Mouse (Mus musculus): ENCODE measurements around the gene Zfp784. TPM values are rescaled to one million over a fixed set of nuclear protein-coding genes. Genes with fewer than 3 reads are reported as not detected.

Gene Zfp784
- polyA plus RNA-seq, 1 experiment: 2.3 TPM

DNA sequence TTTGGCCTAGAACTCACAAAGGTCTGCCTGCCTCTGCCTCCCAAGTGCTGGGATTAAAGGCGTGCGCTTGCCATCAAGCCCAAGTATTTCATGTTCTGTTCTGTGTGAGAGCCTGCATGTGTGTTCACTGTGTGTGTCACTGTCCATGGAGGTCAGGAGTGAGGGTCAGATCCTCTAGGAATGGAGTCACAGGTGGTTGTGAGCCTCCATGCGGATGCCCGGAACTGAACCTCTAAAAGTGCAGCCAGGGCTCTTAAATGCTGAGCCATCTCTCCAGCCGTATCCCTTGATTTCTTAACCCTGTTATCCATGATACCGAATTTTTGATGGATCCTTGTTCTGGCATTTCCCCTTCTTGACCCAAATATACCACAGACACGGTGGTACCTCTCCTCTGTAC lies 1.2 kb downstream of the Zfp784 start:
- no peak for TF ChIP-seq CTCF (IDR thresholded peaks at IDR 0.05; ENCODE audit: control insufficient read depth, insufficient read depth, low read length)
- no peak for TF ChIP-seq POLR2A (IDR thresholded peaks at IDR 0.05; ENCODE audit: borderline replicate concordance, control insufficient read depth, low read depth, low read length)
- Histone ChIP-seq H3K27ac (ENCODE audit: control insufficient read depth, insufficient read depth, low read depth, low read length, poor library complexity) (no peak overlapping the region), H3K4me3 (replicated peaks; ENCODE audit: control insufficient read depth, low read depth, low read length) (no peak overlapping the region), H3K4me1 (ENCODE audit: control insufficient read depth, insufficient read depth, low read length) (peaks cover 2% of the 10 kb centered on the region)
- 91% methylated on average over 7 of the region's 7 CpGs for WGBS

- WGBS: 88% methylated on average over 9 of the region's 9 CpGs
- no peak for TF ChIP-seq CTCF (IDR thresholded peaks at IDR 0.05; ENCODE audit: control insufficient read depth, insufficient read depth, low read length)
- no peak for TF ChIP-seq POLR2A (IDR thresholded peaks at IDR 0.05; ENCODE audit: borderline replicate concordance, control insufficient read depth, low read depth, low read length)
- Histone ChIP-seq H3K4me3 (replicated peaks; ENCODE audit: control insufficient read depth, low read depth, low read length) (no peak overlapping the region), H3K27ac (ENCODE audit: control insufficient read depth, insufficient read depth, low read depth, low read length, poor library complexity) (no peak overlapping the region), H3K4me1 (ENCODE audit: control insufficient read depth, insufficient read depth, low read length) (peaks cover 2% of the 10 kb centered on the region)
Observed at GRCm38 (mm10) chr7:5036136-5036535, 2.1 kb downstream of the Zfp784 start.

GRCm38 (mm10) chr7:5035628-5036027 lies 2.6 kb downstream of the Zfp784 start:
- Histone ChIP-seq H3K27ac (ENCODE audit: control insufficient read depth, insufficient read depth, low read depth, low read length, poor library complexity) (no peak overlapping the region), H3K4me3 (replicated peaks; ENCODE audit: control insufficient read depth, low read depth, low read length) (no peak overlapping the region), H3K4me1 (ENCODE audit: control insufficient read depth, insufficient read depth, low read length) (peaks cover 2% of the 10 kb centered on the region)
- WGBS: 91% methylated on average over 17 of the region's 17 CpGs
- TF ChIP-seq POLR2A (IDR thresholded peaks at IDR 0.05; ENCODE audit: borderline replicate concordance, control insufficient read depth, low read depth, low read length) (no peak), CTCF (IDR thresholded peaks at IDR 0.05; ENCODE audit: control insufficient read depth, insufficient read depth, low read length) (no peak)

DNA sequence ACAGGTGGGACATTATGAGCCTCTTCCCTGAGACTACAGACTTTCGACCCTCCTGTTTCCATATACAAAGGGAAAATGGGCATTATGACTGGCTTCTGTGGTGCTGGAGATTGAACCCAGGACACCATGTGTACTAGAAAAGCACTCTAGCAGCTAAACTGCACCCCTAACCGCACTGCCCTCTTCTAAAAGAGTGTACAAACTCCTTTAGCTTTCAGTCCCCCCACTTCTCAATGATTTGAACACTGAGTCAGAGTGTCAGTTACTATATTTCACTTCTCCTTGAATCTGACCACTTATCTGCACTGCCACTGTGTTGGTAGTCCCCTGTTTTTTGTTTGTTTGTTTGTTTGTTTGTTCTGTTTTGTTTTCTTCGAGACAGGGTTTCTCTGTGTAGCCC lies 4.4 kb downstream of the Zfp784 start, which contains the start of gene 4632433K11Rik:
TSS of gene 4632433K11Rik (plus strand) at position 301 of the 400 bp plus-strand sequence.
- Histone ChIP-seq H3K27ac (ENCODE audit: control insufficient read depth, insufficient read depth, low read depth, low read length, poor library complexity) (no peak within 1 kb of the TSS), H3K4me1 (ENCODE audit: control insufficient read depth, insufficient read depth, low read length) (no peaks in the 10 kb centered on the region; the same call in 1 of the 2 replicates), H3K4me3 (replicated peaks; ENCODE audit: control insufficient read depth, low read depth, low read length) (no peak within 1 kb of the TSS)
- TF ChIP-seq POLR2A (IDR thresholded peaks at IDR 0.05; ENCODE audit: borderline replicate concordance, control insufficient read depth, low read depth, low read length): no peak
- no peak for TF ChIP-seq CTCF (IDR thresholded peaks at IDR 0.05; ENCODE audit: control insufficient read depth, insufficient read depth, low read length)
- 75% methylated on average over 3 of the region's 3 CpGs for WGBS

DNA sequence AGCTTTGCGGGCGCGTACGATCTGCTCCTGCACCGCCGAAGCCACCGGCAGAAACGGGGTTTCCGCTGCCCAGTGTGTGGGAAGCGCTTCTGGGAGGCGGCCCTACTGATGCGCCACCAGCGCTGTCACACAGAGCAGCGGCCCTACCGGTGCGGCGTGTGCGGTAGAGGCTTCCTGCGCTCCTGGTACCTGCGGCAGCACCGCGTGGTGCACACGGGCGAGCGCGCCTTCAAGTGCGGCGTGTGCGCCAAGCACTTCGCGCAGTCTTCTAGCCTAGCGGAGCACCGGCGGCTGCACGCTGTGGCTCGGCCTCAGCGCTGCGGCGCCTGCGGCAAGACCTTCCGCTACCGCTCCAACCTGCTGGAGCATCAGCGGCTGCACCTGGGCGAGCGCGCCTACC lies 6.8 kb downstream of the Zfp784 start:
- TF ChIP-seq CTCF (IDR thresholded peaks at IDR 0.05; ENCODE audit: control insufficient read depth, insufficient read depth, low read length) (no peak), POLR2A (IDR thresholded peaks at IDR 0.05; ENCODE audit: borderline replicate concordance, control insufficient read depth, low read depth, low read length) (no peak)
- Histone ChIP-seq H3K4me1 (ENCODE audit: control insufficient read depth, insufficient read depth, low read length) (no peaks in the 10 kb centered on the region; the same call in 1 of the 2 replicates), H3K27ac (ENCODE audit: control insufficient read depth, insufficient read depth, low read depth, low read length, poor library complexity) (no peak overlapping the region), H3K4me3 (replicated peaks; ENCODE audit: control insufficient read depth, low read depth, low read length) (no peak overlapping the region)
- WGBS: 96% methylated on average over 46 of the region's 46 CpGs

- no peaks in the 10 kb centered on the region for H3K4me1 ChIP-seq (ENCODE audit: control insufficient read depth, insufficient read depth, low read length)
- 95% methylated on average over 63 of the region's 63 CpGs for WGBS
- H3K27ac ChIP-seq (ENCODE audit: control insufficient read depth, insufficient read depth, low read depth, low read length, poor library complexity): no peak overlapping the region
- no peak overlapping the region for H3K4me3 ChIP-seq (replicated peaks; ENCODE audit: control insufficient read depth, low read depth, low read length)
- TF ChIP-seq POLR2A (IDR thresholded peaks at IDR 0.05; ENCODE audit: borderline replicate concordance, control insufficient read depth, low read depth, low read length) (no peak), CTCF (IDR thresholded peaks at IDR 0.05; ENCODE audit: control insufficient read depth, insufficient read depth, low read length) (no peak)
Observed at GRCm38 (mm10) chr7:5030554-5031275, 7.5 kb downstream of the Zfp784 start.

GRCm38 (mm10) chr7:5029946-5030345 lies 8.3 kb downstream of the Zfp784 start:
- TF ChIP-seq POLR2A (IDR thresholded peaks at IDR 0.05; ENCODE audit: borderline replicate concordance, control insufficient read depth, low read depth, low read length): no peak
- H3K4me3 ChIP-seq (replicated peaks; ENCODE audit: control insufficient read depth, low read depth, low read length): no peak overlapping the region
- no peaks in the 10 kb centered on the region for H3K4me1 ChIP-seq (ENCODE audit: control insufficient read depth, insufficient read depth, low read length)
- WGBS: 94% methylated on average over 21 of the region's 21 CpGs
- H3K27ac ChIP-seq (ENCODE audit: control insufficient read depth, insufficient read depth, low read depth, low read length, poor library complexity): no peak overlapping the region

DNA sequence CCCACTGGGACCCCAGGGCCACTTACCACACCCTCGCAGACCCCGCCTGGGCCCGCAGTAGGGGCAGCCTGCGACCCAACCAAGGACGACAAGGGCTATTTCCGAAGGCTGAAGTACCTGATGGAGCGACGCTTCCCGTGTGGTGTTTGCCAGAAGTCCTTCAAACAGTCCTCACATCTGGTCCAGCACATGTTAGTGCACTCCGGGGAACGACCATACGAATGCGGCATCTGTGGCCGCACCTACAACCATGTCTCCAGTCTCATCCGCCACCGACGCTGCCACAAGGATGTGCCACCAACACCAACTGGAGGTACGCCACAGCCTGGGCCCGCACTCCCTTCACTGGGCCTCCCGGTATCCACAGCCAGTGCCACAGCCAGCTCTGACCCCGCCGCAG lies 8.7 kb downstream of the Zfp784 start:
- no peak overlapping the region for H3K27ac ChIP-seq (ENCODE audit: control insufficient read depth, insufficient read depth, low read depth, low read length, poor library complexity)
- 97% methylated on average over 22 of the region's 22 CpGs for WGBS
- TF ChIP-seq POLR2A (IDR thresholded peaks at IDR 0.05; ENCODE audit: borderline replicate concordance, control insufficient read depth, low read depth, low read length) (no peak), CTCF (IDR thresholded peaks at IDR 0.05; ENCODE audit: control insufficient read depth, insufficient read depth, low read length) (no peak)
- H3K4me3 ChIP-seq (replicated peaks; ENCODE audit: control insufficient read depth, low read depth, low read length): no peak overlapping the region
- H3K4me1 ChIP-seq (ENCODE audit: control insufficient read depth, insufficient read depth, low read length): no peaks in the 10 kb centered on the region
